Mouse (Mus musculus) intestine, postnatal 0 days (tissue): ENCODE measurements at regions not wholly inside any gene's neighbourhood (a gene's known extent, or its start where the extent isn't known, plus 50 kb on each side); places are given as distances from the start of the nearest gene placed in this dataset.

ENCODE experiments used
- ATAC-seq: fragments of 200-750 bp; cut with Nextera tagmentation; 2 replicates; pipeline ENCODE4 v1.8.0; 2017; ENCODE audit warnings: mild to moderate bottlenecking, moderate TSS enrichment, moderate library complexity
- H3K27ac ChIP-seq: fragments of 300-500 bp; sonication (generic); 2 replicates; pipeline ENCODE4 v1.5.1; 2014; ENCODE audit warnings: mild to moderate bottlenecking, low read depth, low read length, moderate library complexity
- H3K27me3 ChIP-seq: fragments of 300-500 bp; sonication (generic); replicated peaks from 2 replicates; pipeline ENCODE4 v1.6.1; 2014; ENCODE audit warnings: low read length, mixed read lengths; ENCODE audit not compliant: control insufficient read depth, insufficient read depth
- H3K36me3 ChIP-seq: fragments of 300-500 bp; sonication (generic); 2 replicates; pipeline ENCODE4 v1.6.1; 2014; ENCODE audit warnings: mild to moderate bottlenecking, moderate library complexity; ENCODE audit not compliant: control insufficient read depth, insufficient read depth
- H3K4me1 ChIP-seq: fragments of 300-500 bp; sonication (generic); replicated peaks from 2 replicates; pipeline ENCODE4 v1.6.1; 2014; ENCODE audit warnings: antibody characterized with exemption, low read length, mixed read lengths; ENCODE audit not compliant: control insufficient read depth, insufficient read depth
- H3K4me2 ChIP-seq: fragments of 300-500 bp; sonication (generic); replicated peaks from 2 replicates; pipeline ENCODE4 v1.6.1; 2014; ENCODE audit warnings: low read depth, mild to moderate bottlenecking, moderate library complexity
- H3K4me3 ChIP-seq: fragments of 300-500 bp; sonication (generic); 2 replicates; pipeline ENCODE4 v1.5.1; 2014; ENCODE audit warnings: low read depth, low read length
- H3K9ac ChIP-seq: fragments of 300-500 bp; sonication (generic); 2 replicates; pipeline ENCODE4 v1.6.1; 2014; ENCODE audit warnings: mild to moderate bottlenecking, low read depth, low read length
- H3K9me3 ChIP-seq: fragments of 300-500 bp; sonication (generic); 2 replicates; pipeline ENCODE4 v1.6.1; 2016; ENCODE audit warnings: mixed run types; ENCODE audit not compliant: control insufficient read depth
- CTCF ChIP-seq: sonication (generic); IDR thresholded peaks from 2 replicates; pipeline ENCODE4 v1.5.1; 2016; ENCODE audit warnings: low read depth, mild to moderate bottlenecking, control low read depth, antibody characterized with exemption, moderate library complexity
- WGBS: fragments of 180-500 bp; shearing (Covaris S2); extraction: QIAGEN DNeasy Blood & Tissue Kit; methylation state at CpG from one replicate; pipeline ENCODE4 v1.1.7; 2014; 5-methylcytosine and 5-hydroxymethylcytosine counted together

DNA sequence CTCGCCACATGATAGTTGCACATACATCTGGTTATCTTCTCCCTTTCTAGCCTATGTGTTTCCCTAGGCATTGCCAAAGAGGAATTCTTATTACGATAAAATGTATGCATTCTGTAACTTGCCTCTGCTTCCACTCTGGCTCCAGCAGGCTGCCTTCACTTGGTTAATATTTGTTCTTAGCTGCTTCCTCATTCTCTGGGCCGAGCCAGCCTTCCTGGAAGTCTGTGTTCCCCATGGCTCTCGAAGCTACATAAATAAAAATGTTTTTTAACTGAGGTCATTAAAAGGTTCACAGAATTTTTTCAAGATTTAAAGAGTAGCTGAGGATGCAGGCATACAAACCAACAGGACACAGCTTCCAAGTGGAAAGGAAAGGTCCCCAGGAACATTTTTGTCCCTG, 1124.5 kb upstream of the 4930412O13Rik start:
- Histone ChIP-seq H3K27ac (no peak overlapping the region), H3K27me3 (no peaks in the 10 kb centered on the region), H3K4me2 (no peak overlapping the region), H3K9me3 (no peaks in the 10 kb centered on the region), H3K4me1 (no peaks in the 10 kb centered on the region), H3K9ac (no peak overlapping the region), H3K4me3 (no peak overlapping the region), H3K36me3 (no peaks in the 10 kb centered on the region)
- 26% methylated on average over 4 of the region's 4 CpGs for WGBS
- TF ChIP-seq CTCF = no peak
- no peak for ATAC-seq

DNA sequence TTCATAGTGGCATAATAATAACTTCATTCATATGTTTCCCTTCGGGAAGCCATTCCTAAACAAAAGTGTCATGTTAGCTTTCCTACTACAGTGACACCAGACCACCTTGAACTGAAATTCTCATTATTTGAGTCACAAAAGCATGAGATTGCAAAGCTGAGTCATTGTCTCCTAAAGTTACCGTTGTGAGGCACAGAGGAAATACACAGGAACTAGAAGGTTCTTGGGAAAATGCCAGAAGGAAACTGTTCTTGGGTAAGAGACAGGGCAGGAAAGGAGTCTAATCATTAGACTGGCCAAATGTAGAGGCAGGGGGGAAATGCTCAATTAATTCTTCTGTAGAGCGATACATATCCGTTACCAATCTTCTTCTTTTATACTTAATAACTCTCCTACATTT, 1110.4 kb upstream of the 4930412O13Rik start:
- Histone ChIP-seq H3K9ac (no peak overlapping the region), H3K9me3 (no peaks in the 10 kb centered on the region), H3K36me3 (no peaks in the 10 kb centered on the region), H3K4me2 (no peak overlapping the region), H3K27ac (no peak overlapping the region), H3K4me3 (no peak overlapping the region), H3K27me3 (no peaks in the 10 kb centered on the region), H3K4me1 (no peaks in the 10 kb centered on the region)
- no peak for ATAC-seq
- 77% methylated on average over 4 of the region's 4 CpGs for WGBS
- TF ChIP-seq CTCF = no peak

DNA sequence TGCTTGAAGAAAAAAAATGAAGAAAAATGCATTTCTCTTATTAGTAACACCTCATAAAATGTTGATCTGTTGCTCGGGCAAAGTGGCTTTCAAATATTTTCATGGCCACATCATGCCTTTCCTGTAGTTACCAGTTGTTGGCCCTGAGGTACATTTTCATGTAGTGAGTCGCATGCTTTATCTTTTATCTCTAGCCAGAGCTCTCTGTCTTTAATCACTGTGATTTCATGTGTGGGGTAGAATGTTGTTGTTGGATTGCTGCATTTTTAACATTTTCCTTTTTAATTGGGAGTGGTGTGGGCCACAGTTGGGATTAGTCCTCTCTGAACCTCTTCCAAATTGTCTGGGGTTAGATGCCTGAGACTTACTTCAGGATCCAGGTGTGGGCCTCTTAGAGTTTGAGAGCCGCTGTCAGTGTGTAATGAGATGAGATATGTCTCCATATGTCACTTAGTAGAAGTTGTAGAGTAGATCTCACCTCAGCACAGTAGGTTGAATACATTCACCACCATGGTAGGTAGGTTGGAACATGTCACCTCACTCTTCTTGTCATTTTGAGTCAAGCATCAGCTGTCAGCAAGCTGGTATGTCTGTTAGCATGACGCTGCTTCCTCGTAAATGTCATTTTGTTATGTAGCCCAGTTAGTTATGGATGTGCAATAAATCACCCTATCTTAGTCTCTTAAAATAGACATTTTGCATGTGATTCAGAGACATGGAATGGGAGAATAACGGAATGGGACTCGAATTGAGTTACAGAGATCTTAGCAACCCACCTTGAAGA, 1099.7 kb upstream of the 4930412O13Rik start:
- 80% methylated on average over 7 of the region's 7 CpGs for WGBS
- no peaks in the 10 kb centered on the region for H3K27me3 ChIP-seq
- no peaks in the 10 kb centered on the region for H3K36me3 ChIP-seq
- H3K9me3 ChIP-seq = no peaks in the 10 kb centered on the region
- H3K9ac ChIP-seq = no peak overlapping the region
- no peak overlapping the region for H3K27ac ChIP-seq
- no peak for TF ChIP-seq CTCF
- H3K4me1 ChIP-seq = no peaks in the 10 kb centered on the region
- ATAC-seq = no peak
- H3K4me3 ChIP-seq = no peak overlapping the region
- no peak overlapping the region for H3K4me2 ChIP-seq

DNA sequence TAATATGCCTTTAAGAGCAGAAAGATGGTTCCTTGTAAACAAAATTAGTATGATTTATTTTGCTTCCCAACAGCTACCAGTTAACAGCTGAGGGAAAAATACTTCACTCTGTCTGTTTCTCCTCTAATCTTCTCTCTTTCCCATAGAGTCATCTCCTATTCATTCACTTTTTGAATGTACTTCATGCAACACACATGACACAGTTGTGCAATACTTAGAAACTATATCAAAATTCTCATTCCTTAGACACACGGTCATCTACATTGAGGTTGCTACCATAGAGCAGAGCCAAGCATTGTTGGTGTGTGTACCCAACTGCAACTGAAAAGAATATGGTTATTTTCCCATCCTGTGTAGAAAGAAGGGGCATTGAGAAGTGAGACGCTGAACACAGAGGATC, 1098.8 kb upstream of the 4930412O13Rik start:
- Histone ChIP-seq H3K9ac (no peak overlapping the region), H3K27ac (no peak overlapping the region), H3K27me3 (no peaks in the 10 kb centered on the region), H3K9me3 (no peaks in the 10 kb centered on the region), H3K4me2 (no peak overlapping the region), H3K36me3 (no peaks in the 10 kb centered on the region), H3K4me3 (no peak overlapping the region), H3K4me1 (no peaks in the 10 kb centered on the region)
- no peak for ATAC-seq
- no peak for TF ChIP-seq CTCF
- 88% methylated on average over 2 of the region's 2 CpGs for WGBS

DNA sequence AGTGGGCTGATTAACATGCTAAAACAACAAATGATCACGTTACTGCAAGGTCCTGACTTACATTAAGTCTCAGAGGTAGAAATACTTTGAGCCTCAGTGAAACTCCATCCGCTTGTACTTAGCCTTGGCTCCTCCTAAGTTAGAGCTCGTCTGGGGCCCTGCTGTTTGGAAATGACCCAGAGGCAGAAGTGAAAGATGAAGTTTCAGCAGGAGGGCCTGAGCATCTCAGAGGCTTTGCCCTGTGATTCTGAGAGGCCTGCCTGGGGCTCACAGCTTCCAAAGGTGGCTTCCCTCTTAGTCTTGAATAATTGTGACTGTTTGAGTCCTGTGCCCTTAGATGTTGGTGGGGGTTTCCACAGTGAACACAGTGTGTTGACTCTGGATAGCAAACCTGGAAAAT, 1079.0 kb upstream of the 4930412O13Rik start:
- WGBS = 50% methylated on average over 3 of the region's 3 CpGs
- Histone ChIP-seq H3K27me3 (no peaks in the 10 kb centered on the region), H3K36me3 (no peaks in the 10 kb centered on the region), H3K9me3 (no peaks in the 10 kb centered on the region), H3K4me1 (no peaks in the 10 kb centered on the region), H3K4me3 (no peak overlapping the region), H3K27ac (no peak overlapping the region), H3K4me2 (no peak overlapping the region), H3K9ac (no peak overlapping the region)
- no peak for ATAC-seq
- no peak for TF ChIP-seq CTCF

DNA sequence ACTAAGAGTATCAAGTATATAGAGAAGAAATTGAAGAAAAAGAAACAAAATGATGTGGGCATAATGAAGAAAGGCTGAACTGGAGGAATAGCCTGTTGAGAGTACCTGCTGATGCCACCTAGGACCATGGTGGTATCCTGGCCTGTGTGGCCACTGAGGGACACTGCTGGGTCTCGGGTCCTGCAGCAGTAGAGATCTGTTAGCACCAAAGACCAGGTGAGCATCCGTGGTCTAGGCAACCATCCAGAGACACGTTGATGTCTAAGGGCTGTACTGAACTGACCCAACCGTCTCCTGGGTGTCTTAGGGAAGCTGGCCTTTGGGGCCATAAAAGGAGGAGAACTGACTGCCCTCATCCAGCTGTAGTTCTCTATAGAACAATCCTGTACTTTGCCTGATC, 1071.4 kb upstream of the 4930412O13Rik start:
- H3K9ac ChIP-seq = no peak overlapping the region
- no peak overlapping the region for H3K27ac ChIP-seq
- H3K4me2 ChIP-seq = no peak overlapping the region
- TF ChIP-seq CTCF = no peak
- H3K9me3 ChIP-seq = no peaks in the 10 kb centered on the region
- no peaks in the 10 kb centered on the region for H3K36me3 ChIP-seq
- no peak for ATAC-seq
- WGBS = 82% methylated on average over 4 of the region's 4 CpGs
- H3K4me1 ChIP-seq = no peaks in the 10 kb centered on the region
- H3K4me3 ChIP-seq = no peak overlapping the region
- no peaks in the 10 kb centered on the region for H3K27me3 ChIP-seq
